ENCODE assay signal across 8 mouse cellular contexts in the genomic region with DNA sequence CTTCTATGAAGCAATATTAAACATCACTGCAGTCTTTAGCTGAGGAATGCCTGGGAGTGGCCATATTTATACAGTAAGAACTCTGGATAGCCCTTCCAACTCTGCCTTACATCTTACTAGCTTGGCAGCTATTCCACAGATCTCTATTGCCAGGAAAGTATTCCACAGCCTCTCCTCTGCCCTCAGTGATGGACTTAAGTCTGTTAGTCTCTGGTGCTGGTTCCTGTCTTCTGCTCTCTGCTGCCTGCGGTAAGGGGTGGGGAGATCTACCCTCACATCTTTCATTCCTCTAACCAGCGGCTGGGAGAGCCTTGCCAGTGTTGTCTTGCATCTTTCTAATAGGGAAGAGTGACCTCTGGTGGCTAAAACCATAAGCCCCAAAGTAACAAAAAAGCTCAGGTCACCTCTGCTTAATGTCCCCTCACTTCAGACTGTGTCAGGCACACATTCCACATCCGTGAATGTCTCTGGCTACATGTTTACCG. TPM values are rescaled to one million over a fixed set of nuclear protein-coding genes. Genes with fewer than 3 reads are reported as not detected.
DNase-seq lines count a peak whose midpoint lies in the region; ATAC-seq lines count a peak whose summit lies in the region.

No protein-coding gene starts in this region.

- H3K27ac ChIP-seq in hindbrain, embryonic 11.5 days (ENCODE audit: low read depth, low read length), result no peak overlapping the region
- H3K27ac ChIP-seq in hindbrain, embryonic 13.5 days, result no peak overlapping the region
- H3K27ac ChIP-seq in embryonic facial prominence, embryonic 13.5 days, result peak overlapping the region; percentile 23; the same call in 1 of the 2 replicates
- H3K27ac ChIP-seq in lung, embryonic 15.5 days, result peak overlapping the region; percentile 78

- WGBS in hindbrain, embryonic 11.5 days, result 27% methylated on average over 4 of the region's 4 CpGs
- 26% methylated on average over 4 of the region's 4 CpGs for WGBS in hindbrain, embryonic 13.5 days
- 20% methylated on average over 4 of the region's 4 CpGs for WGBS in embryonic facial prominence, embryonic 13.5 days
- whole genome bisulfite sequencing in lung, embryonic 15.5 days, result 15% methylated on average over 4 of the region's 4 CpGs

- no peaks in the 10 kb centered on the region for H3K36me3 ChIP-seq in hindbrain, embryonic 11.5 days (ENCODE audit: control insufficient read depth, insufficient read depth, low read length)
- H3K36me3 ChIP-seq in hindbrain, embryonic 13.5 days, result no peaks in the 10 kb centered on the region
- H3K36me3 ChIP-seq in embryonic facial prominence, embryonic 13.5 days, result 0 out of 2 replicates have a peak, but pooled peaks cover 3% of the 10 kb centered on the region
- H3K36me3 ChIP-seq in lung, embryonic 15.5 days, result no peaks in the 10 kb centered on the region

- H3K27me3 ChIP-seq in hindbrain, embryonic 11.5 days (ENCODE audit: control insufficient read depth, insufficient read depth, low read length), result no peaks in the 10 kb centered on the region
- no peaks in the 10 kb centered on the region for H3K27me3 ChIP-seq in hindbrain, embryonic 13.5 days
- H3K27me3 ChIP-seq in embryonic facial prominence, embryonic 13.5 days, result no peaks in the 10 kb centered on the region
- no peaks in the 10 kb centered on the region for H3K27me3 ChIP-seq in lung, embryonic 15.5 days

- H3K9me3 ChIP-seq in hindbrain, embryonic 11.5 days (ENCODE audit: control insufficient read depth, low read length), result no peaks in the 10 kb centered on the region
- no peaks in the 10 kb centered on the region for H3K9me3 ChIP-seq in hindbrain, embryonic 13.5 days
- 0 out of 2 replicates have a peak, but pooled peaks cover 2% of the 10 kb centered on the region for H3K9me3 ChIP-seq in embryonic facial prominence, embryonic 13.5 days
- no peaks in the 10 kb centered on the region for H3K9me3 ChIP-seq in lung, embryonic 15.5 days

- no peaks in the 10 kb centered on the region for H3K4me1 ChIP-seq in hindbrain, embryonic 11.5 days (replicated peaks; ENCODE audit: control insufficient read depth, insufficient read depth, low read length)
- peaks cover 4% of the 10 kb centered on the region; the same call in 1 of the 2 replicates for H3K4me1 ChIP-seq in hindbrain, embryonic 13.5 days (replicated peaks)
- peaks cover 38% of the 10 kb centered on the region for H3K4me1 ChIP-seq in embryonic facial prominence, embryonic 13.5 days
- H3K4me1 ChIP-seq in lung, embryonic 15.5 days, result peaks cover 43% of the 10 kb centered on the region

- intact Hi-C loops in heart, postnatal 10 days (cut with DNase I), result loop anchor here (1.0 to 5.0 kb wide), 5 partner anchors 44 to 433 kb away; no protein-coding TSS in a partner anchor

- no peak for ATAC-seq in hindbrain, embryonic 11.5 days (ENCODE audit: low FRiP score)
- ATAC-seq in hindbrain, embryonic 13.5 days (ENCODE audit: low FRiP score), result no peak
- no peak for ATAC-seq in embryonic facial prominence, embryonic 13.5 days (ENCODE audit: insufficient number of reproducible peaks, insufficient read depth, low FRiP score, low TSS enrichment, low read depth)
- ATAC-seq in lung, embryonic 15.5 days (ENCODE audit: borderline replicate concordance, extremely low read depth, low FRiP score, low TSS enrichment), result peak; percentile 76

- no peak overlapping the region for H3K9ac ChIP-seq in hindbrain, embryonic 11.5 days (ENCODE audit: low read depth, low read length)
- no peak overlapping the region for H3K9ac ChIP-seq in hindbrain, embryonic 13.5 days
- no peak overlapping the region for H3K9ac ChIP-seq in embryonic facial prominence, embryonic 13.5 days
- H3K9ac ChIP-seq in lung, embryonic 15.5 days, result no peak overlapping the region

- DNase-seq in hindbrain, embryonic 11.5 days (ENCODE audit: low spot score), result peak; percentile 77
- peak; percentile 64 for DNase-seq in adrenal gland, postnatal 10 days
- DNase-seq in heart, postnatal 10 days, result peak; percentile 81 to 86
- DNase-seq in kidney, postnatal 4 days, result peak; percentile 41 to 65
- DNase-seq in right cerebral cortex, postnatal 25 days, result peak; percentile 21

- H3K4me3 ChIP-seq in hindbrain, embryonic 11.5 days (ENCODE audit: low read depth, low read length), result no peak overlapping the region
- no peak overlapping the region for H3K4me3 ChIP-seq in hindbrain, embryonic 13.5 days
- no peak overlapping the region for H3K4me3 ChIP-seq in embryonic facial prominence, embryonic 13.5 days
- H3K4me3 ChIP-seq in lung, embryonic 15.5 days, result no peak overlapping the region

- no peak overlapping the region for H3K4me2 ChIP-seq in hindbrain, embryonic 11.5 days (replicated peaks; ENCODE audit: low read depth, low read length)
- no peak overlapping the region for H3K4me2 ChIP-seq in hindbrain, embryonic 13.5 days
- H3K4me2 ChIP-seq in embryonic facial prominence, embryonic 13.5 days, result no peak overlapping the region
- H3K4me2 ChIP-seq in lung, embryonic 15.5 days, result no peak overlapping the region

RNA-seq across cellular contexts. Expression of a gene that starts 46.6 kb away (rescaled TPM):
- 4.2 and 7.0 TPM in 2 replicates for polyA plus RNA-seq in hindbrain, embryonic 11.5 days (2014; fragmentation: Nextera tagmentation; extraction: Ambion mirVana)
- polyA plus RNA-seq in hindbrain, embryonic 13.5 days (2015; fragmentation: Nextera tagmentation; extraction: Ambion mirVana), result 3.7 and 4.3 TPM in 2 replicates
- 10 to 100 TPM; 82.4 to 85.1 TPM for total RNA-seq in adrenal gland, postnatal 10 days (2021)
- polyA plus RNA-seq in embryonic facial prominence, embryonic 13.5 days (2015; fragmentation: Nextera tagmentation; extraction: Ambion mirVana), result 10.1 and 12.3 TPM in 2 replicates
- 10 to 100 TPM; 75.4 to 82.3 TPM for total RNA-seq in heart, postnatal 10 days (2021)
- 6.7 and 7.8 TPM in 2 replicates for polyA plus RNA-seq in lung, embryonic 15.5 days (2015; fragmentation: Nextera tagmentation; extraction: Ambion mirVana)

Comparison
In these comparisons a context has a peak if more than half of its experiments do, and no peak if none do; other contexts are left out.
1. DNase-seq: peak in every context shown above with its lines; median percentile 84 in heart, postnatal 10 days; 77 in hindbrain, embryonic 11.5 days; 64 in adrenal gland, postnatal 10 days; 53 in kidney, postnatal 4 days; 21 in right cerebral cortex, postnatal 25 days.
2. H3K27ac ChIP-seq: peak in embryonic facial prominence, embryonic 13.5 days (single experiment) and lung, embryonic 15.5 days (single experiment); none in hindbrain, embryonic 11.5 days (single experiment) and hindbrain, embryonic 13.5 days (single experiment).